Mouse (Mus musculus) heart, postnatal 10 days (tissue): Measurements from ENCODE around the gene Gm20388. TPM values are rescaled to one million over a fixed set of nuclear protein-coding genes. Genes with fewer than 3 reads are reported as not detected.
A peak's percentile ranks its signal among the peaks of the same experiment; 100 is the strongest.

Experiments
- DNase-seq, 2 experiments: peaks; one replicate each; pipeline ENCODE4 v3.0.0; 2021
- intact Hi-C: fragments of 180-260 bp; cut with DNase I; formaldehyde crosslinking; loops from one replicate; pipeline ENCODE4 v1.15.1; 2025
- total RNA-seq, 2 experiments: library from RNA; stranded (reverse); gene quantifications; 2 replicates each; pipeline ENCODE4 v1.2.3; 2021

Gm20388 gene
- total RNA-seq, 2 experiments from 2014 or later: 2.0 to 2.2 TPM

GRCm38 (mm10) chr8:123754538-123755431, 3844.1 kb downstream of the Gm20388 start:
- no peak for DNase-seq
- intact Hi-C loops: no loop called here

DNA sequence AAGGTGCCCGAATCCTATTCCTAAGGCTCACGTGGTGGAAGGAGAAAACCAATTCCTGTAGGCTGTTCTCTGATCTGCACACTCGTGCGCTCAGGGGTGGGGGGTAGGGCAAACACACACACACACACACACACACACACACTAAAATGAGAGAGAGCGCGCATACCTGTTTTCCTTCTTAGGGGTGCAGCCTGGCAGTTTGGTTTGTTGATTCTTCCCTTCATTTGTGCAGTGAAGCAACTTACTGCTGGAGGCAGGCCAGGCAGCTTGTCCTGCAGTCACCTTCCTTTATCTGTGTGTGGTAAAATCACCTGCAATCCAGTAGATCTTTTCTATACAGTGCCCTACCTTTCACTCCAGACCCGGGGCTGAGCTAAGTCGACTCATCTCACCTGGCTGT, 3846.3 kb downstream of the Gm20388 start:
- intact Hi-C loops: no loop called here
- DNase-seq: no peak

DNA sequence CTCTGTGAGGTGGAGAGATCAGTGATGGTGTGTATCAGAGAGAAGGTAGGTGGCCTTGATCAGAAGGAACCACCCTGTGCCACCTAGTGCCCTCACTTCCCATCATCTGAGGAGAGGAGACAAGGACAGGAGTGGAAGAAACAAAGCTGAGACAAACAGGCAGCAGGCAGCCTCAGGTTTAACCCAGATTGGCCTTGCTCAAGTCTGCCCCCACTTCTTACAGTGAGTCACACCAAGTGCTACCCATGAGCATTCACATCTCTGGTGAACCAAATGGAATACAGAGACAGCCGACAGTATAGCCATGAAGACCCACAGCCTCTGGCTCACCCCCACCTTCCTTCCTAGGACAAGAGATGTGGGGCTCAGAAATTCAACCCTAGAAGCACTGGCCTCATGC, 3848.3 kb downstream of the Gm20388 start:
- DNase-seq: no peak
- intact Hi-C loops: no loop called here

DNA sequence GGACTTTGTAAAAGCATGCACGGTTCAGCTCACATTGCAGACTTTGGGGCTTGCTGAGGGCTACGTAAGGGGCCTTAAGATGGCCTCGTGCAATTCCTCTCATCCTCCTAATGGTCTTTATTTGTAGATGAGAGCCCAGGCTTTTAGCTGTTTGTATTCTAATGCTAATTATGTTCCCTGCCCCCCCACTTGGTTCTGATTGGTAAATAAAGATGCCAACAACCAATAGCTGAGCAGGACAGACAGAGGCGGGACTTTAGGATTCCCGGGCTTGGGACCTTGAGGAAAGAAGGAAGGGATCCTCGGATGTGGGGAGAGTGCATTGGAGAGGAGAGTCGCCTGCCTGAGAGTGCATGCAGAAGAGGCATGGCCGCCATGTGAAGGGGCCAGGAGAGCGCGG, 3849.3 kb downstream of the Gm20388 start:
- intact Hi-C loops: loop anchor here (5.0 kb wide), 1 partner anchor 38 kb away; no protein-coding TSS in a partner anchor

DNA sequence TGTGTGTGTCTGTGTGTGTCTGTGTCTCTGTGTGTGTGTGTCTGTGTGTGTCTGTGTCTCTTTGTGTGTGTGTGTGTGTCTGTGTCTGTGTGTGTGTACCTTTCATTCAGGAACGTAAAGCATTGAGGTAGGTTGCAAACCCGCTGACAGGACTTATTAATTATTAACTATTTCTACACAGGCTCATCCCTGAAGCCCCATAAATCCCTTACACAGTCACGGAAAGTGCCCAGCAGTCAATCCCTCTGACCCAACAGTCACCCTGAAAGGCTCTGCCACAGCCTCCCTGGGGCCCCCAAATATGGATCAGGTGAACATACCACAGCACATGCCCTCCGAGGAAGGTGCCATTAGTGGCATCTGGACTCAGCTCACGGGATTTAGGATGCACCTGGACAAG, 3849.9 kb downstream of the Gm20388 start:
- intact Hi-C loops: loop anchor here (5.0 kb wide), 1 partner anchor 38 kb away; no protein-coding TSS in a partner anchor
- DNase-seq: no peak

More for the DNA sequence above, 3849.3 kb downstream of the Gm20388 start:
- DNase-seq: no peak

- intact Hi-C loops: loop anchor here (5.0 kb wide), 1 partner anchor 39 kb away; no protein-coding TSS in a partner anchor
- DNase-seq: peak; percentile 62 to 68
Observed at GRCm38 (mm10) chr8:123761266-123761882, 3850.7 kb downstream of the Gm20388 start.

DNA sequence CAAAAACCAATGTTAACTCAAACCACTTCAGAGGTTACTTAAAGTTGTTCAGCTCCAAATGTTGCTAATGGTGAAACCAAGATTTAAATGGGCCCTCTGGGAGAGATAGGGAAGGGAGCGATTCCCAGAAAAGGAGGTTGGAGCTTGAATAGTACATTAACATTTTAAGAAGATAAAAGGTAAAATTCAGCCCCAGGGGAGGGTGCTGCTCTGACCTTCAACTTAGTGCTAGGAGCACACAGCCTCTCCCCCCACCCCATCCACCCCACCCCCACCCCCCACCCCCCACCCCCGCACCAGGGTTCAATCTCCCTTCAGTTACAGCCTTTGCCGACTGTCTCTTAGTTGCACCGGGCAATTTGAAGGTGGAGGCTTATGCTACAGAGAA, 3851.2 kb downstream of the Gm20388 start:
- DNase-seq: no peak
- intact Hi-C loops: loop anchor here (5.0 kb wide), 1 partner anchor 40 kb away; no protein-coding TSS in a partner anchor

GRCm38 (mm10) chr8:123763355-123763754, 3852.7 kb downstream of the Gm20388 start:
- DNase-seq: peak; percentile 63 to 70
- intact Hi-C loops: loop anchor here (5.0 kb wide), 1 partner anchor 41 kb away; no protein-coding TSS in a partner anchor

DNA sequence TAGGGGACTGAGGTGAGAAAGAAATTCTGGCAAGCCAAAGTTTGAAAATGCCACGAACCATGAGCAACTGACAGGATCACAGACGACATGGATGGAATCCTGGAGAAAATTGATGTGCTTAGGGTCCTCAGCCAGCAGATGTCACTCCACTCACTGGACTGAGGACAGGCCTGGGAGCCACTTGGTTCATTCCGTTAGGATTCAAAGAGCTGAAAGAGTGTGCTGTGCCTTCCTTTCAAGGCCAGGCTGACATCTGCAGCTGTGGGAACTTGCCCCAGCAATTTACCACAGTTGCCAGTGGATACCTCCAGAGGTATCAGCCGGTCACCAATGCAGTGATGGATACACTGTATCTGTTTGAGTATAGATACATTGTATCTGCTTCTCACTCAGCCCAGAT, 3854.0 kb downstream of the Gm20388 start:
- intact Hi-C loops: loop anchor here (5.0 kb wide), 1 partner anchor 42 kb away; no protein-coding TSS in a partner anchor

DNA sequence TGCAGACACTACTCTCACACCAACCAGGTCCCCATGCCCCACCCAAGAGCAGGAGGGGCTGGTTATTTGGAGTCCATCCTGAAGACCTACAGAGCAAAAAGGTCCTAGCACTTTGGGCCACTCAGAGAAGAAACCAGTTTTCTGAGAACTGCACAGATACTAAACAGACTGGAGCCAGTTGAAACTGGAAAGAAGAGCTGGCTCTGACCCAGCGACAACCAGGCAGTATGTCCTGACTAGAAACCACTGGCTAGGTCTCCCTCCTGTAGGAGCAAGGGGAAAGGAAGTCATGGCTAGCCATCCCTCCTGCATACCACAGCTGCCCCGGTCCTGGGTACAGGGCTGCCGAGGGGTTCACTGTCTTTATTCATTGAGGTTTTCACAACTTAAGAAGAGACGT, 3855.9 kb downstream of the Gm20388 start:
- intact Hi-C loops: no loop called here

More for the DNA sequence above, 3854.0 kb downstream of the Gm20388 start:
- DNase-seq: peak; percentile 37 to 53

GRCm38 (mm10) chr8:123767874-123768273, 3857.2 kb downstream of the Gm20388 start:
- intact Hi-C loops: loop anchor here (2.0 kb wide), 1 partner anchor 115 kb away; the partner anchor contains the start of gene Rhou
- no peak for DNase-seq

More for the DNA sequence above, 3855.9 kb downstream of the Gm20388 start:
- DNase-seq: no peak

GRCm38 (mm10) chr8:123768492-123769356, 3858.1 kb downstream of the Gm20388 start:
- peak; percentile 65 to 77 for DNase-seq
- intact Hi-C loops: loop anchor here (2.0 kb wide), 1 partner anchor 116 kb away; the partner anchor contains the start of gene Rhou

GRCm38 (mm10) chr8:123773468-123773867, 3862.8 kb downstream of the Gm20388 start:
- intact Hi-C loops: no loop called here
- DNase-seq: no peak

- intact Hi-C loops: no loop called here
Observed at GRCm38 (mm10) chr8:123774491-123774890, 3863.8 kb downstream of the Gm20388 start.

DNA sequence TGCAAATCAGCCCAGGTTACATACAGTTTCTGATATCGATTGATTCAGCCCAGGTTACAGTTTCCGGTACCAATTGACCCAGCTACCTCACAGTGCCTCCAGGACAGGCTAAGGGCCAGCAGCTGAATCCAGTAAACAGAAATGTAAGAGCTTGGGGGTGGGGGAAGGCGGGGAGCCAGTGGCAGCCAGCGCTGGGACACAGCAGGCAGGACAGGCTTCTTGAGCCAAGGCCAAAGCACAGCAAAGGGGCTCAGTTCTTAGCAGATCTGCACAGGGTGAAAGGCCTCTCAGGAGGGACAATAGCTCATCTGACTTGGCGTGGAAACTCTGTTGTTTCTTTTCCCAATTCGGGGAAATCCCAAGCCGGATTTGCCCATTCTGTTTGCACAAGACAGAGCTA, 3866.7 kb downstream of the Gm20388 start:
- peak; percentile 42 to 47 for DNase-seq
- intact Hi-C loops: no loop called here

More at GRCm38 (mm10) chr8:123774491-123774890, 3863.8 kb downstream of the Gm20388 start:
- no peak for DNase-seq

GRCm38 (mm10) chr8:123780471-123780870, 3869.8 kb downstream of the Gm20388 start:
- intact Hi-C loops: no loop called here
- no peak for DNase-seq

GRCm38 (mm10) chr8:123781256-123781655, 3870.6 kb downstream of the Gm20388 start:
- no peak for DNase-seq
- intact Hi-C loops: no loop called here

GRCm38 (mm10) chr8:123783525-123784249, 3873.0 kb downstream of the Gm20388 start:
- intact Hi-C loops: loop anchor here (2.0 kb wide), 2 partner anchors 131 to 141 kb away; partner anchors contain the start of gene Rhou
- DNase-seq: peak; percentile 85 to 86

DNA sequence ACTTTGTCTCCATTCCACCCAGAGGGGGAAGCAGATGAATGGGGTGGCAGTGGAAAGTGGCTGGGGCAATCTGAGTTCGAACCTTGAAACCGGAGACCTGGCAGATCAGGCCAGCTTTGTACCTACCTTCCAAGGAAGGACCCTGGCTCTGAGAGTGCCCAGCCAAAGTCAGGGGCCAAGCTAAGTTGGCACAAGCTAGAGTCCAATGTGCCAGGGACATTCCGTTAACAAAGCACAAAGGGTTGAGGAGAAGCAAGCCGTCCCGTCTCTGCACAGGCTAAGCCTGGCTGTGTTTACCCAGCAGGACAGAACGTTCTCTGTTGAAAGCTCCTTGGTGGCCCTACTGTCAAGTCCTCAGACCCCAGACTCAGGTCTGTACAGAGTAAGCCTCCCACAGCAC, 3875.5 kb downstream of the Gm20388 start:
- intact Hi-C loops: no loop called here
- peak; percentile 33 to 57 for DNase-seq
